Mouse (Mus musculus): Measurements from ENCODE around the gene Gm20403. TPM values are rescaled to one million over a fixed set of nuclear protein-coding genes. Genes with fewer than 3 reads are reported as not detected.

The Gm20403 gene
- polyA plus RNA-seq (2015; fragmentation: Illumina TruSeq; extraction: RNeasy Lipid Tissue Mini Kit (QIAGEN cat#74804); ENCODE audit: insufficient read depth, low read depth, low replicate concordance) = not detected

GRCm38 (mm10) chr12:54986052-54986717, at the start of gene Gm20403:
TSS of gene Gm20403 (minus strand) at chr12:54986529.

DNA sequence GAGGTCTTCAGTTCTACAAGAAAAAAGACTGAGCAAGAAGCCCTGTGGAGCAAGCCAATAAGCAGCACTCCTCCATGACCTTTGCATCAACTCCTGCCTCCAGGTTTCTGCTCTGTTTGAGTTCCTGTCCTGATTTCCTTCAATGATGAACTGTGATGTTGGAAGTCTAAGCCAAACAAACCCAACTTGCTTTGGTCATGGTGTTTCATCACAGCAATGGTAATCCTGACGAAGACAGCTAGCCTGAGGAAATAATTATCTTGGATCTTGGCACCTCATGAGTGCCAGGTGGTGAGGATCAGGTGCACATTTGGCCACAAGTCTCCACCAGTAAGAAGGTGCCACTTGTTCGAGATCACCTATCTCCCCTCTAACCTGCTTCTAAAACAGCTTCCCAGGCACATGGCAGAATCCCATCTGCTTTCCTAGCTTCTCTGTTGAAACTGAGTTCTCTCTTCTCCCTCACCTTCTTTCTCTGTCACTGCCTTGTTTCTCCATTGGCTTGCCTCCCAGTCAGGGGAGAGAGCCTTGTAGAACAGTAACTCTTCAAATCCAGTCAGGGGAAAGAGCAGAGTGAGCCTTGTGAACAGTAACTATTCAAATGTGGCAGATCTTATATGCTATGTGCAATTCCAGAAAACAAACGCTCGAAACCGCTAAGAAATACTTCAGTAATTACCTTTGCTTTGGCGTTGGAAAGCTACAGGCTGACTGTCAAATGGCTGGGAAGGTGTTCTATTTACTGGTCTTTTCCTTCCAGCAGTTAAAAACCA, 27.5 kb upstream of the Gm20403 start, which contains the start of gene Baz1a:
TSS of gene Baz1a (minus strand) at position 723 of the 773 bp plus-strand sequence.

Other genes with a start within 250 kb of the Gm20403 start
- 12.9 TPM for gene Snx6, start 190.8 kb downstream of the Gm20403 start, polyA plus RNA-seq (2015; fragmentation: Illumina TruSeq; extraction: RNeasy Lipid Tissue Mini Kit (QIAGEN cat#74804); ENCODE audit: insufficient read depth, low read depth, low replicate concordance)
- 15.4 TPM for gene Cfl2, start 123.7 kb downstream of the Gm20403 start, polyA plus RNA-seq (2015; fragmentation: Illumina TruSeq; extraction: RNeasy Lipid Tissue Mini Kit (QIAGEN cat#74804); ENCODE audit: insufficient read depth, low read depth, low replicate concordance)
- 1.8 TPM for gene Baz1a, start 27.8 kb upstream of the Gm20403 start, polyA plus RNA-seq (2015; fragmentation: Illumina TruSeq; extraction: RNeasy Lipid Tissue Mini Kit (QIAGEN cat#74804); ENCODE audit: insufficient read depth, low read depth, low replicate concordance)
- gene 2700097O09Rik, start 93.6 kb upstream of the Gm20403 start, polyA plus RNA-seq (2015; fragmentation: Illumina TruSeq; extraction: RNeasy Lipid Tissue Mini Kit (QIAGEN cat#74804); ENCODE audit: insufficient read depth, low read depth, low replicate concordance) = 6.4 TPM
- 19.4 TPM for gene Srp54a, start 93.7 kb upstream of the Gm20403 start, polyA plus RNA-seq (2015; fragmentation: Illumina TruSeq; extraction: RNeasy Lipid Tissue Mini Kit (QIAGEN cat#74804); ENCODE audit: insufficient read depth, low read depth, low replicate concordance)
- 3.6 TPM for gene Fam177a, start 137.9 kb upstream of the Gm20403 start, polyA plus RNA-seq (2015; fragmentation: Illumina TruSeq; extraction: RNeasy Lipid Tissue Mini Kit (QIAGEN cat#74804); ENCODE audit: insufficient read depth, low read depth, low replicate concordance)
- 4.9 TPM for gene Srp54b, start 168.6 kb upstream of the Gm20403 start, polyA plus RNA-seq (2015; fragmentation: Illumina TruSeq; extraction: RNeasy Lipid Tissue Mini Kit (QIAGEN cat#74804); ENCODE audit: insufficient read depth, low read depth, low replicate concordance)
- gene 1700047I17Rik2, start 213.1 kb upstream of the Gm20403 start, polyA plus RNA-seq (2015; fragmentation: Illumina TruSeq; extraction: RNeasy Lipid Tissue Mini Kit (QIAGEN cat#74804); ENCODE audit: insufficient read depth, low read depth, low replicate concordance) = 0.39 TPM
- 14.2 TPM for gene Srp54c, start 243.6 kb upstream of the Gm20403 start, polyA plus RNA-seq (2015; fragmentation: Illumina TruSeq; extraction: RNeasy Lipid Tissue Mini Kit (QIAGEN cat#74804); ENCODE audit: insufficient read depth, low read depth, low replicate concordance)